Mouse (Mus musculus) stomach, postnatal 0 days (tissue): ENCODE data around the gene Ugt2a2. TPM values are rescaled to one million over a fixed set of nuclear protein-coding genes. Genes with fewer than 3 reads are reported as not detected.
A peak's percentile ranks its signal among the peaks of the same experiment; 100 is the strongest.
"Not testable (repeated sequence)": the region's sequence is repeated elsewhere in the genome, so short reads cannot be mapped to it uniquely, and the experiment has no call there.

ENCODE experiments used
- ATAC-seq: fragments of 200-750 bp; cut with Nextera tagmentation; 2 replicates; pipeline ENCODE4 v1.8.0; 2017; ENCODE audit not compliant: low FRiP score, low TSS enrichment
- DNase-seq: peaks from one replicate; pipeline ENCODE4 v3.0.0-alpha.2; 2016; ENCODE audit warnings: low spot score
- H3K27ac ChIP-seq: fragments of 300-500 bp; sonication (generic); replicated peaks from 2 replicates; pipeline ENCODE4 v1.5.1; 2014; ENCODE audit warnings: mild to moderate bottlenecking, control low read depth
- H3K27me3 ChIP-seq: fragments of 300-500 bp; sonication (generic); 2 replicates; pipeline ENCODE4 v1.6.1; 2014; ENCODE audit warnings: low read length; ENCODE audit not compliant: control insufficient read depth, insufficient read depth
- H3K36me3 ChIP-seq: fragments of 300-500 bp; sonication (generic); 2 replicates; pipeline ENCODE4 v1.6.1; 2014; ENCODE audit warnings: low read length, mixed read lengths; ENCODE audit not compliant: control insufficient read depth, insufficient read depth
- H3K4me1 ChIP-seq: fragments of 300-500 bp; sonication (generic); replicated peaks from 2 replicates; pipeline ENCODE4 v1.6.1; 2014; ENCODE audit warnings: antibody characterized with exemption; ENCODE audit not compliant: control insufficient read depth, insufficient read depth
- H3K4me2 ChIP-seq: fragments of 300-500 bp; sonication (generic); replicated peaks from 2 replicates; pipeline ENCODE4 v1.6.1; 2014; ENCODE audit warnings: low read depth, mild to moderate bottlenecking, control low read depth, moderate library complexity
- H3K4me3 ChIP-seq: fragments of 300-500 bp; sonication (generic); 2 replicates; pipeline ENCODE4 v1.5.1; 2014; ENCODE audit warnings: low read depth, low read length, control low read depth
- H3K9ac ChIP-seq: fragments of 300-500 bp; sonication (generic); 2 replicates; pipeline ENCODE4 v1.6.1; 2014; ENCODE audit warnings: mild to moderate bottlenecking, low read length, control low read depth, mixed read lengths
- H3K9me3 ChIP-seq: fragments of 300-500 bp; sonication (generic); 2 replicates; pipeline ENCODE4 v1.6.1; 2016; ENCODE audit warnings: low read length; ENCODE audit not compliant: control insufficient read depth
- CTCF ChIP-seq: IDR thresholded peaks from 2 replicates; pipeline ENCODE4 v1.5.1; 2016; ENCODE audit warnings: antibody characterized with exemption, low read depth, mild to moderate bottlenecking, moderate library complexity
- EP300 ChIP-seq: optimal IDR thresholded peaks from 2 replicates; pipeline ENCODE3; 2016; ENCODE audit warnings: antibody characterized with exemption
- WGBS: fragments of 180-500 bp; shearing (Covaris S2); extraction: QIAGEN DNeasy Blood & Tissue Kit; methylation state at CpG from one replicate; pipeline ENCODE4 v1.1.7; 2014; 5-methylcytosine and 5-hydroxymethylcytosine counted together
- polyA plus RNA-seq: library from polyadenylated mRNA; unstranded; fragments of >200 nt; fragmentation: Nextera tagmentation; extraction: Ambion mirVana; gene quantifications from 2 replicates; pipeline ENCODE4 v1.2.1, GENCODE M21; 2015

Gene Ugt2a2
- not detected in 2 replicates for polyA plus RNA-seq

DNA sequence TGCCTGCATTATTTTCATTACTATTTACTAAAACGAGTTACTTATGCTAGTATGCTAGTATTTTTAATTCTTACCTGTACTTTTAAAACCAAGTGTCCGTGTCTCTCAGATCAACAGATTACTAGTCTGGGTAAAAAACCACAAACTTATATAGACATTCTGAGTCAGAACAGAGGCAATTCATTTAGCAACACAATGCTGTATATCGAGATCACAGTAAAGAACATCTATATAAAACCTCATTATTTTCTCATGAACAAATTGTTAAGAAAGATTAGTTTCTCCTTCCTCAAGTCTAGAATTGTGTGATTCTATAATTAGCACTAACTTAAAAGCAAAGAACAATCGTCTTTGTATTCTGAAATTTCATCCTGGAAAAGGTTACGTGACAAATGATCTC is at the start of gene Ugt2a2:
TSS of gene Ugt2a2 (minus strand) at position 101 of the 400 bp plus-strand sequence.
- no peak for ATAC-seq
- DNase-seq, result no peak
- no peaks in the 10 kb centered on the region for H3K9me3 ChIP-seq
- H3K4me1 ChIP-seq, result no peaks in the 10 kb centered on the region
- 74% methylated on average over 5 of the region's 5 CpGs for WGBS
- H3K4me2 ChIP-seq, result no peak within 1 kb of the TSS
- no peak within 1 kb of the TSS for H3K9ac ChIP-seq
- no peak within 1 kb of the TSS for H3K27ac ChIP-seq
- H3K4me3 ChIP-seq, result no peak within 1 kb of the TSS
- H3K36me3 ChIP-seq, result no peaks in the 10 kb centered on the region
- no peaks in the 10 kb centered on the region for H3K27me3 ChIP-seq
- no peak for TF ChIP-seq EP300
- TF ChIP-seq CTCF, result no peak

DNA sequence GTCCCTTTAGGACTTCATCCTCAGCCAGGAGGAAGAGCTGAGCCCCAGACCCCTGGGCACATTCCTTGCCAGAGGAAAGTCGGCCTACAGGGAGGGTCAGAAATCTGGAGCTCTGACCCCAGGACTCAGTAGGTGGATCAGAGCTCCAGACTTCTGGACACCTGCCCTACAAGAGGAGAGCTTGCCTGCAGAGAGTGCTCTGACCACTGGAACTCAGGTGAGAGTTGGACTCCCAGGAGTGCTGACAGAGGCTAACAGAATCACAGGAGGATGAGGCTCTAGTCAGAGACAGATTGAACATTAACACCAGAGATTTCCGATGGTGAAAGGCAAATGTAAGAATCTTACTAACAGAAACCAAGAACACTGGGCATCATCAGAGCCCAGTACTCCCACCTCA is 41.5 kb upstream of the Ugt2a2 start:
- H3K9ac ChIP-seq, H3K27ac ChIP-seq, H3K4me1 ChIP-seq, DNase-seq, H3K27me3 ChIP-seq, H3K36me3 ChIP-seq, H3K9me3 ChIP-seq, H3K4me3 ChIP-seq, ATAC-seq, H3K4me2 ChIP-seq: not testable (repeated sequence)
- 90% methylated on average over 2 of the region's 2 CpGs for WGBS

DNA sequence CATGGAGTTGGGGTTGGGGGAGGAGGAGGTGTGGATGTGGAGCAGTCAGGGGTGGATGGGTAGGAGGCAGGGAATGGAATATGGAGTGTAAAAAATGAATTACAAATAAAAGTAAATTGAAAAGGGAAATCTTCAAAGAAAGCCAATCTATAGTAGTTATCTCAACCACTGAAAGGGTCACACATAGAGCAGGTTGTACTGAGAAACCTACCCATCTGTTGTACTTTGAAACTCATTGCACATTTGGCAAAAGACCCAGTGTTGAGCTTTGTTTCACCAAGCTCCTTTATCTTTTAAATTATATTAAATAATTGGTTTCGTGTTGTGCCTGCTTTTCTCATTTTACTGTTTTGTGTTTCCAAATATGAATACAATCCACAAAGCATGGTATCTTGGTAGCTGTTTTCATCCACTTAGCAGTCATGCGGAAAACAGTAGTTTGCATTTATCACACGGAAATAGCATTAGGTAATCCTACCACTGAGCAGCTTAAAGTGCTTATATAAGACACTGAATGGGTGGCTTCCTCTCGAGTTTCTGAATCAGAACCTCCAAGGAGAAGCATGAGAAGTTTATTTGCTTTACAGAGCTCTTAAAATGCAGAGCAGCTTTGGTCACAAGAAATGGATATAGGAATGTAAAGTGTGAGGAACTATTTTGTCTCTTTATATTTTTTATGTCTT is 23.9 kb upstream of the Ugt2a2 start:
- Histone ChIP-seq H3K27me3 (no peaks in the 10 kb centered on the region), H3K9ac (no peak overlapping the region), H3K4me2 (no peak overlapping the region), H3K9me3 (no peaks in the 10 kb centered on the region), H3K36me3 (no peaks in the 10 kb centered on the region), H3K4me3 (no peak overlapping the region), H3K27ac (no peak overlapping the region), H3K4me1 (no peaks in the 10 kb centered on the region)
- WGBS, result 53% methylated on average over 4 of the region's 4 CpGs
- DNase-seq (no peak), ATAC-seq (no peak)
- TF ChIP-seq CTCF (no peak), EP300 (no peak)

DNA sequence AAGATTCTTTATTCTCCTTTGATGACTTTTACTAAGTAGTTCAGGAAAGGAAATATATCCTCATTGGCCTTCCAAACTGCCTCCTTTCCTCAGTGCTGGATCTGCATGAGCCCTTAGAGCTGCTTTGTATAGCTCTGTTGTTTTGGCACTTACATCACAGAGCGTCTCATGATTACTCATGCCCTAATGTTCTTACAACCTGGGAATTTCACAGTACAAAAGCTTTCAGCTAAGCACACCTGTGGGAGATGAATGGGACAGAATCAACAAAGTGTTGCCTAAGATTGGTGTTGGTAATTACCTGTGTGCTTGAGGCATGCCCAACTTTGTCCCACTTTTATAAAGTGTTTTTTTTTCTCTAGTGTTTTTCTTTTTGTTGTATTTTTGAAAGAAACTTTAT is 20.6 kb upstream of the Ugt2a2 start:
- ATAC-seq (no peak), DNase-seq (no peak)
- no peaks in the 10 kb centered on the region for H3K36me3 ChIP-seq
- 50% methylated on average over 1 of the region's 1 CpGs for WGBS
- TF ChIP-seq CTCF (no peak), EP300 (peak; percentile 85)
- no peaks in the 10 kb centered on the region for H3K27me3 ChIP-seq
- H3K4me2 ChIP-seq, result no peak overlapping the region
- no peak overlapping the region for H3K27ac ChIP-seq
- H3K4me3 ChIP-seq, result no peak overlapping the region
- no peaks in the 10 kb centered on the region for H3K4me1 ChIP-seq
- no peaks in the 10 kb centered on the region for H3K9me3 ChIP-seq
- H3K9ac ChIP-seq, result no peak overlapping the region

DNA sequence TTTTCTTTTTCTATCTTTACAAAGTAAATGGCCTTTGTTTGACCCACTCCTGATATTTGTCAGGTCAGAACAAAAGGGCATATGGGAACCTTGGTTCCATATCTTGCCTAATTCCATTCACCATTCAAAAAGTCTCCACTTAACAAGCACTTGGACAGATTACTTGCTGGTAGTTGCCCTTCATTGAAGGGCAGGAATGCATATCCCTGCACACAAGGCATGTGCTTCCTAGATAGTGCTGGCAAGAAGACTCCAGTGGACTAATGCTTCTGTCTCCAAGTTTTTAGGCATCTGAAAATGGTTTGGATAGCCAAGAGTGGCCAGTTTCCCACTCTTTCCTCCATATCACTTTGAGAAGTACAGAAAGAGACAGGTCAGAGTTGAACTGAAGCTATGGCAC is 17.3 kb upstream of the Ugt2a2 start:
- H3K4me3 ChIP-seq, result no peak overlapping the region
- no peak overlapping the region for H3K27ac ChIP-seq
- H3K4me1 ChIP-seq, result no peaks in the 10 kb centered on the region
- no peak for ATAC-seq
- no peaks in the 10 kb centered on the region for H3K27me3 ChIP-seq
- DNase-seq, result no peak
- H3K9ac ChIP-seq, result no peak overlapping the region
- no peaks in the 10 kb centered on the region for H3K9me3 ChIP-seq
- no peaks in the 10 kb centered on the region for H3K36me3 ChIP-seq
- TF ChIP-seq EP300, result no peak
- TF ChIP-seq CTCF, result no peak
- H3K4me2 ChIP-seq, result no peak overlapping the region

DNA sequence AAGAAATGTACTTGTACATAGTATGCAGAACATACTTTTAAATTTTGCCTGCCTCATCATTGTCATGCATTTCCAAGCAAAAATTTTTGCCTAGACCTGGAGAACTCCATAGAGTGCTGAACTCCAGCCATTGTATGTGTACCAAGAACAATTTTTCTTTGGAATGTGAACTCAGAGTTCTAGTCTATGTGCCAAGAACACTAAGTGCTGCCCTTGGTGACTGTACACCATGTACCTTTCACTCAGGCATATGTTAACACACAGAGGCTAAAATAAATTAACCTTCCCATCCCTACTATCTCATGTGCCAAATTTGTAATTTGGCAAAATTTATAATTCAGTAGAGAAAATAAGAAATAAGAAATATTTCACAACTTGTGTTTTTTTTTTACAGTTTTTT is 16.9 kb upstream of the Ugt2a2 start:
- DNase-seq, result no peak
- Histone ChIP-seq H3K36me3 (no peaks in the 10 kb centered on the region), H3K9me3 (no peaks in the 10 kb centered on the region), H3K27ac (no peak overlapping the region), H3K4me3 (no peak overlapping the region), H3K4me2 (no peak overlapping the region), H3K9ac (no peak overlapping the region), H3K4me1 (no peaks in the 10 kb centered on the region), H3K27me3 (no peaks in the 10 kb centered on the region)
- TF ChIP-seq CTCF (no peak), EP300 (no peak)
- ATAC-seq, result no peak
